Mouse (Mus musculus) small intestine, adult 2 months (tissue): ENCODE measurements at regions not wholly inside any gene's neighbourhood (a gene's known extent, or its start where the extent isn't known, plus 50 kb on each side); places are given as distances from the start of the nearest gene placed in this dataset.

Source experiments
- CTCF ChIP-seq: fragments of 200-500 bp; IDR thresholded peaks from 2 replicates; pipeline ENCODE4 v1.5.1; 2012; ENCODE audit warnings: low read depth, mild to moderate bottlenecking, control low read depth, inconsistent platforms, low read length, moderate library complexity, mixed read lengths; ENCODE audit not compliant: insufficient replicate concordance, insufficient read length; ENCODE audit errors: extremely low read depth
- POLR2A ChIP-seq: fragments of 200-500 bp; IDR thresholded peaks from 2 replicates; pipeline ENCODE4 v1.6.1; 2012; ENCODE audit warnings: low read depth, mild to moderate bottlenecking, control low read depth, inconsistent platforms, low read length, moderate library complexity

DNA sequence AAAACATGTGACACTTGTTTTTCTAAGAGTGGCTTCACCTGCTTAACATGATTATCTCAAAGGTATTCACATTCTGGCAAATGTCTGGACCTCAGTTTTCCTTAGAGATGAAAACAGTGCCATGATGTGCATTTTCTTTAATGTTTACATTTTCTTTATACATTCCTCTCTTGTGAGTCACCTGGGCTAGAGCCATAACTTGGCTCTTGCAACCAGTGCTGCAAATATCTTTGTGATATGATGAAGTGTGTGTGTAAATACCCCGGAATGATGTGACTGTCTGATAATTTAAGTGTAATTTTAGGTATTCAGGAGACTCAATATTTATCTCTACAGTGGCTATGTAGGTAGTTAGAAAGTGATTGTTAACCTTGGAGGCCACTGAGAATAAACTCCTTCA is 590.8 kb downstream of the 1190002N15Rik start:
- TF ChIP-seq CTCF (no peak), POLR2A (no peak)
